In genomic region chr6:30528800-30529199, GRCm38 (mm10) we compare ENCODE assay signal across 15 mouse cellular contexts. TPM values are rescaled to one million over a fixed set of nuclear protein-coding genes. Genes with fewer than 3 reads are reported as not detected.
DNase-seq lines count a peak whose midpoint lies in the region; ATAC-seq and TF ChIP-seq lines count a peak whose summit lies in the region.
"Had no signal": no experiment of that assay in that cellular context is flagged by ENCODE, and none has a peak within 500 bp of the region (broad histone marks: within the 10 kb centered on the region; RNA-seq: fewer than 3 reads in every experiment).

No protein-coding gene starts in this region.

- H3K4me2 ChIP-seq in intestine, embryonic 14.5 days (ENCODE audit: low read length), result no peak overlapping the region
- no peak overlapping the region for H3K4me2 ChIP-seq in intestine, postnatal 0 days (replicated peaks; ENCODE audit: low read depth)
- no peak overlapping the region for H3K4me2 ChIP-seq in neural tube, embryonic 11.5 days (ENCODE audit: low read depth)
- H3K4me2 ChIP-seq in neural tube, embryonic 15.5 days, result no peak overlapping the region
- no peak overlapping the region for H3K4me2 ChIP-seq in embryonic facial prominence, embryonic 14.5 days (ENCODE audit: low read depth, low read length)
- H3K4me2 ChIP-seq in stomach, embryonic 16.5 days (ENCODE audit: low read depth, low read length), result no peak overlapping the region
- H3K4me2 ChIP-seq: embryonic facial prominence, embryonic 15.5 days; midbrain, embryonic 13.5 days had no signal

- H3K4me3 ChIP-seq in intestine, embryonic 14.5 days (ENCODE audit: low read depth, low read length), result no peak overlapping the region
- no peak overlapping the region for H3K4me3 ChIP-seq in intestine, postnatal 0 days (ENCODE audit: low read depth, low read length)
- no peak overlapping the region for H3K4me3 ChIP-seq in neural tube, embryonic 11.5 days (ENCODE audit: low read depth, low read length)
- H3K4me3 ChIP-seq in neural tube, embryonic 15.5 days (replicated peaks), result no peak overlapping the region
- H3K4me3 ChIP-seq in embryonic facial prominence, embryonic 14.5 days (ENCODE audit: low read depth, low read length), result no peak overlapping the region
- H3K4me3 ChIP-seq in stomach, embryonic 16.5 days (replicated peaks; ENCODE audit: low read length), result no peak overlapping the region
- H3K4me3 ChIP-seq: embryonic facial prominence, embryonic 15.5 days; left cerebral cortex, adult 2 months; midbrain, embryonic 13.5 days had no signal

- H3K36me3 ChIP-seq in intestine, embryonic 14.5 days (ENCODE audit: control insufficient read depth, insufficient read depth, low read length), result no peaks in the 10 kb centered on the region
- no peaks in the 10 kb centered on the region for H3K36me3 ChIP-seq in intestine, postnatal 0 days (ENCODE audit: control insufficient read depth, insufficient read depth)
- no peaks in the 10 kb centered on the region for H3K36me3 ChIP-seq in neural tube, embryonic 11.5 days (ENCODE audit: control insufficient read depth, insufficient read depth, low read length)
- no peaks in the 10 kb centered on the region for H3K36me3 ChIP-seq in neural tube, embryonic 15.5 days
- H3K36me3 ChIP-seq in embryonic facial prominence, embryonic 14.5 days (ENCODE audit: control insufficient read depth, insufficient read depth, low read length), result no peaks in the 10 kb centered on the region
- H3K36me3 ChIP-seq in stomach, embryonic 16.5 days (ENCODE audit: control insufficient read depth, insufficient read depth, low read length), result no peaks in the 10 kb centered on the region
- H3K36me3 ChIP-seq: embryonic facial prominence, embryonic 15.5 days; midbrain, embryonic 13.5 days had no signal

- no peaks in the 10 kb centered on the region for H3K27me3 ChIP-seq in intestine, embryonic 14.5 days (replicated peaks; ENCODE audit: control insufficient read depth, insufficient read depth, low read length)
- H3K27me3 ChIP-seq in intestine, postnatal 0 days (replicated peaks; ENCODE audit: control insufficient read depth, insufficient read depth, low read length), result no peaks in the 10 kb centered on the region
- no peaks in the 10 kb centered on the region for H3K27me3 ChIP-seq in neural tube, embryonic 11.5 days (ENCODE audit: control insufficient read depth, insufficient read depth, low read length)
- no peaks in the 10 kb centered on the region for H3K27me3 ChIP-seq in neural tube, embryonic 15.5 days (replicated peaks)
- H3K27me3 ChIP-seq in embryonic facial prominence, embryonic 14.5 days (replicated peaks; ENCODE audit: control insufficient read depth, insufficient read depth, low read length), result no peaks in the 10 kb centered on the region
- H3K27me3 ChIP-seq in stomach, embryonic 16.5 days (ENCODE audit: control insufficient read depth, insufficient read depth, low read length), result no peaks in the 10 kb centered on the region
- H3K27me3 ChIP-seq: embryonic facial prominence, embryonic 15.5 days; midbrain, embryonic 13.5 days had no signal

- no peak for ATAC-seq in intestine, embryonic 14.5 days (replicated peaks; ENCODE audit: low FRiP score, low TSS enrichment, low read depth)
- no peak for ATAC-seq in intestine, postnatal 0 days
- no peak for ATAC-seq in neural tube, embryonic 11.5 days (ENCODE audit: insufficient read depth, low FRiP score, low TSS enrichment)
- no peak for ATAC-seq in neural tube, embryonic 15.5 days (ENCODE audit: low FRiP score)
- peak; percentile 22; the same call in 1 of the 2 replicates for ATAC-seq in embryonic facial prominence, embryonic 14.5 days (ENCODE audit: low read depth)
- ATAC-seq in stomach, embryonic 16.5 days (ENCODE audit: insufficient read depth, low FRiP score), result no peak; the same call in 1 of the 2 replicates
- ATAC-seq in megakaryocyte-erythroid progenitor cell, adult 5-6 weeks (replicated peaks; ENCODE audit: low FRiP score, low TSS enrichment, poor library complexity, severe bottlenecking), result no peak
- ATAC-seq: midbrain, embryonic 13.5 days had no signal

- no peak for TF ChIP-seq CTCF in intestine, postnatal 0 days (IDR thresholded peaks at IDR 0.05; ENCODE audit: low read depth)

- H3K9me3 ChIP-seq in intestine, embryonic 14.5 days (ENCODE audit: control insufficient read depth, low read length), result no peaks in the 10 kb centered on the region
- H3K9me3 ChIP-seq in intestine, postnatal 0 days (ENCODE audit: control insufficient read depth), result no peaks in the 10 kb centered on the region
- no peaks in the 10 kb centered on the region for H3K9me3 ChIP-seq in neural tube, embryonic 11.5 days (ENCODE audit: control insufficient read depth, low read length)
- H3K9me3 ChIP-seq in neural tube, embryonic 15.5 days (replicated peaks), result no peaks in the 10 kb centered on the region
- H3K9me3 ChIP-seq in embryonic facial prominence, embryonic 14.5 days (ENCODE audit: control insufficient read depth, low read length), result no peaks in the 10 kb centered on the region
- no peaks in the 10 kb centered on the region for H3K9me3 ChIP-seq in stomach, embryonic 16.5 days (replicated peaks; ENCODE audit: control insufficient read depth, low read length)
- H3K9me3 ChIP-seq: embryonic facial prominence, embryonic 15.5 days; midbrain, embryonic 13.5 days had no signal

- H3K4me1 ChIP-seq in intestine, embryonic 14.5 days (replicated peaks; ENCODE audit: control insufficient read depth, insufficient read depth, low read length), result peaks cover 37% of the 10 kb centered on the region
- no peaks in the 10 kb centered on the region for H3K4me1 ChIP-seq in intestine, postnatal 0 days (replicated peaks; ENCODE audit: control insufficient read depth, insufficient read depth, low read length)
- peaks cover 7% of the 10 kb centered on the region; the same call in 1 of the 2 replicates for H3K4me1 ChIP-seq in neural tube, embryonic 11.5 days (ENCODE audit: control insufficient read depth, insufficient read depth, low read length)
- H3K4me1 ChIP-seq in neural tube, embryonic 15.5 days, result peaks cover 31% of the 10 kb centered on the region
- peaks cover 45% of the 10 kb centered on the region for H3K4me1 ChIP-seq in embryonic facial prominence, embryonic 14.5 days (ENCODE audit: control insufficient read depth, insufficient read depth, low read length)
- H3K4me1 ChIP-seq in stomach, embryonic 16.5 days (ENCODE audit: control insufficient read depth, insufficient read depth, low read length), result peaks cover 9% of the 10 kb centered on the region

- H3K9ac ChIP-seq in intestine, embryonic 14.5 days (ENCODE audit: low read length), result no peak overlapping the region
- H3K9ac ChIP-seq in intestine, postnatal 0 days (ENCODE audit: low read depth, low read length), result no peak overlapping the region
- H3K9ac ChIP-seq in neural tube, embryonic 11.5 days (ENCODE audit: low read length), result no peak overlapping the region
- H3K9ac ChIP-seq in neural tube, embryonic 15.5 days (replicated peaks), result no peak overlapping the region
- H3K9ac ChIP-seq in embryonic facial prominence, embryonic 14.5 days (ENCODE audit: low read depth, low read length), result no peak overlapping the region
- H3K9ac ChIP-seq in stomach, embryonic 16.5 days (ENCODE audit: low read length), result no peak overlapping the region
- H3K9ac ChIP-seq: embryonic facial prominence, embryonic 15.5 days; midbrain, embryonic 13.5 days had no signal

- DNase-seq in intestine, embryonic 14.5 days (ENCODE audit: low spot score), result no peak
- no peak for DNase-seq in neural tube, embryonic 11.5 days (ENCODE audit: low spot score)
- peak; percentile 65 for DNase-seq in embryonic facial prominence, embryonic 14.5 days (ENCODE audit: low spot score)
- DNase-seq: adrenal gland, postnatal 36 days; cerebellum, adult 9-10 months; kidney, adult 8-10 months; thymus, postnatal 25 days had no signal

- H3K27ac ChIP-seq in intestine, embryonic 14.5 days (ENCODE audit: low read depth), result 0 out of 2 replicates have a peak overlapping the region, but pooled peaks have one; percentile 51
- no peak overlapping the region for H3K27ac ChIP-seq in intestine, postnatal 0 days (ENCODE audit: low read depth, low read length)
- 0 out of 2 replicates have a peak overlapping the region, but pooled peaks have one; percentile 11 for H3K27ac ChIP-seq in neural tube, embryonic 11.5 days (ENCODE audit: low read depth, low read length)
- H3K27ac ChIP-seq in neural tube, embryonic 15.5 days (replicated peaks), result no peak overlapping the region
- H3K27ac ChIP-seq in embryonic facial prominence, embryonic 14.5 days (replicated peaks; ENCODE audit: low read depth, low read length), result peak overlapping the region; percentile 97
- H3K27ac ChIP-seq in stomach, embryonic 16.5 days (ENCODE audit: low read length), result peak overlapping the region; percentile 26; the same call in 1 of the 2 replicates
- H3K27ac ChIP-seq: embryonic facial prominence, embryonic 15.5 days; left cerebral cortex, adult 2 months; midbrain, embryonic 13.5 days had no signal

- 51% methylated on average over 6 of the region's 6 CpGs for WGBS in intestine, embryonic 14.5 days
- WGBS in intestine, postnatal 0 days, result 66% methylated on average over 6 of the region's 6 CpGs
- 73% methylated on average over 6 of the region's 6 CpGs for WGBS in neural tube, embryonic 11.5 days
- WGBS in neural tube, embryonic 15.5 days, result 72% methylated on average over 6 of the region's 6 CpGs
- 33% methylated on average over 6 of the region's 6 CpGs for WGBS in embryonic facial prominence, embryonic 14.5 days
- 53% methylated on average over 6 of the region's 6 CpGs for WGBS in stomach, embryonic 16.5 days

RNA-seq across cellular contexts. Expression of gene Cpa2, which starts 12.6 kb away (rescaled TPM):
- 1.8 and 206 TPM in 2 replicates for polyA plus RNA-seq in intestine, embryonic 14.5 days (2014; fragmentation: Nextera tagmentation; extraction: Ambion mirVana)
- 2.9 and 3.3 TPM in 2 replicates for polyA plus RNA-seq in intestine, postnatal 0 days (2015; fragmentation: Nextera tagmentation; extraction: Ambion mirVana)
- 11.3 and 13.1 TPM in 2 replicates for polyA plus RNA-seq in neural tube, embryonic 11.5 days (2014; fragmentation: Nextera tagmentation; extraction: Ambion mirVana)
- polyA plus RNA-seq in neural tube, embryonic 15.5 days (2015; fragmentation: Nextera tagmentation; extraction: Ambion mirVana), result 11.3 and 20.3 TPM in 2 replicates
- 3.3 and 4.5 TPM in 2 replicates for polyA plus RNA-seq in embryonic facial prominence, embryonic 14.5 days (2014; fragmentation: Nextera tagmentation; extraction: Ambion mirVana)
- polyA plus RNA-seq in stomach, embryonic 16.5 days (2015; fragmentation: Nextera tagmentation; extraction: Ambion mirVana), result 688 and 708 TPM in 2 replicates
- total RNA-seq in megakaryocyte-erythroid progenitor cell, adult 5-6 weeks (2014; fragmentation: Nextera tagmentation), result not detected in 2 replicates
- total RNA-seq in megakaryocyte-erythroid progenitor cell, adult 5-6 weeks (2017), result not detected in 2 replicates

RNA-seq across cellular contexts. Expression of gene Ssmem1, which starts 19.2 kb away (rescaled TPM):
- not detected in 2 replicates for polyA plus RNA-seq in intestine, embryonic 14.5 days (2014; fragmentation: Nextera tagmentation; extraction: Ambion mirVana)
- polyA plus RNA-seq in intestine, postnatal 0 days (2015; fragmentation: Nextera tagmentation; extraction: Ambion mirVana), result not detected in 2 replicates
- 0.40 and 1.1 TPM in 2 replicates for polyA plus RNA-seq in neural tube, embryonic 11.5 days (2014; fragmentation: Nextera tagmentation; extraction: Ambion mirVana)
- polyA plus RNA-seq in neural tube, embryonic 15.5 days (2015; fragmentation: Nextera tagmentation; extraction: Ambion mirVana), result not detected in 2 replicates
- 0.51 TPM in 1 of 2 replicates, not detected in the other for polyA plus RNA-seq in embryonic facial prominence, embryonic 14.5 days (2014; fragmentation: Nextera tagmentation; extraction: Ambion mirVana)
- not detected in 2 replicates for polyA plus RNA-seq in stomach, embryonic 16.5 days (2015; fragmentation: Nextera tagmentation; extraction: Ambion mirVana)
- total RNA-seq in megakaryocyte-erythroid progenitor cell, adult 5-6 weeks (2014; fragmentation: Nextera tagmentation), result not detected in 2 replicates
- not detected in 2 replicates for total RNA-seq in megakaryocyte-erythroid progenitor cell, adult 5-6 weeks (2017)
- total RNA-seq: heart, postnatal 10 days had no signal
- polyA plus RNA-seq: midbrain, embryonic 13.5 days had no signal

RNA-seq across cellular contexts. Expression of gene Tmem209, which starts 19.2 kb away (rescaled TPM):
- polyA plus RNA-seq in intestine, embryonic 14.5 days (2014; fragmentation: Nextera tagmentation; extraction: Ambion mirVana), result 40.9 and 43.6 TPM in 2 replicates
- polyA plus RNA-seq in intestine, postnatal 0 days (2015; fragmentation: Nextera tagmentation; extraction: Ambion mirVana), result 10.2 and 11.2 TPM in 2 replicates
- polyA plus RNA-seq in neural tube, embryonic 11.5 days (2014; fragmentation: Nextera tagmentation; extraction: Ambion mirVana), result 38.6 and 41.5 TPM in 2 replicates
- 21.1 and 29.6 TPM in 2 replicates for polyA plus RNA-seq in neural tube, embryonic 15.5 days (2015; fragmentation: Nextera tagmentation; extraction: Ambion mirVana)
- 31.0 and 36.9 TPM in 2 replicates for polyA plus RNA-seq in embryonic facial prominence, embryonic 14.5 days (2014; fragmentation: Nextera tagmentation; extraction: Ambion mirVana)
- polyA plus RNA-seq in stomach, embryonic 16.5 days (2015; fragmentation: Nextera tagmentation; extraction: Ambion mirVana), result 29.9 and 31.6 TPM in 2 replicates
- total RNA-seq in megakaryocyte-erythroid progenitor cell, adult 5-6 weeks (2014; fragmentation: Nextera tagmentation), result 51.7 and 62.6 TPM in 2 replicates
- 35.8 and 46.2 TPM in 2 replicates for total RNA-seq in megakaryocyte-erythroid progenitor cell, adult 5-6 weeks (2017)

RNA-seq across cellular contexts. Expression of gene Cpa4, which starts 39.4 kb away (rescaled TPM):
- polyA plus RNA-seq in intestine, embryonic 14.5 days (2014; fragmentation: Nextera tagmentation; extraction: Ambion mirVana), result 0.73 and 0.93 TPM in 2 replicates
- 0.04 and 0.07 TPM in 2 replicates for polyA plus RNA-seq in intestine, postnatal 0 days (2015; fragmentation: Nextera tagmentation; extraction: Ambion mirVana)
- 2.1 and 3.6 TPM in 2 replicates for polyA plus RNA-seq in neural tube, embryonic 11.5 days (2014; fragmentation: Nextera tagmentation; extraction: Ambion mirVana)
- 0.54 and 0.75 TPM in 2 replicates for polyA plus RNA-seq in neural tube, embryonic 15.5 days (2015; fragmentation: Nextera tagmentation; extraction: Ambion mirVana)
- polyA plus RNA-seq in embryonic facial prominence, embryonic 14.5 days (2014; fragmentation: Nextera tagmentation; extraction: Ambion mirVana), result 3.0 and 3.4 TPM in 2 replicates
- 1.4 and 1.5 TPM in 2 replicates for polyA plus RNA-seq in stomach, embryonic 16.5 days (2015; fragmentation: Nextera tagmentation; extraction: Ambion mirVana)
- total RNA-seq in megakaryocyte-erythroid progenitor cell, adult 5-6 weeks (2014; fragmentation: Nextera tagmentation), result not detected in 2 replicates
- not detected in 2 replicates for total RNA-seq in megakaryocyte-erythroid progenitor cell, adult 5-6 weeks (2017)

Comparison
In these comparisons a context has a peak if more than half of its experiments do, and no peak if none do; other contexts are left out.
1. H3K27ac ChIP-seq: peak in intestine, embryonic 14.5 days (single experiment), neural tube, embryonic 11.5 days (single experiment), embryonic facial prominence, embryonic 14.5 days (single experiment) and stomach, embryonic 16.5 days (single experiment); none in intestine, postnatal 0 days (single experiment) and neural tube, embryonic 15.5 days (single experiment).